Mouse (Mus musculus): Measurements from ENCODE around the gene Plekhs1.

GRCm38 (mm10) chr19:56487339-56487738 lies 25.9 kb downstream of the Plekhs1 start:
- TF ChIP-seq CTCF (IDR thresholded peaks at IDR 0.05) (no peak), POLR2A (IDR thresholded peaks at IDR 0.05; ENCODE audit: insufficient read depth, low read depth, low read length) (no peak)

Measured in heart, adult 2 months (tissue).